Mouse (Mus musculus): ENCODE measurements around the gene Mroh8. TPM values are rescaled to one million over a fixed set of nuclear protein-coding genes. Genes with fewer than 3 reads are reported as not detected.
"Not testable (repeated sequence)": the region's sequence is repeated elsewhere in the genome, so short reads cannot be mapped to it uniquely, and the experiment has no call there.

Gene Mroh8
- polyA plus RNA-seq, 1 experiment: not detected

DNA sequence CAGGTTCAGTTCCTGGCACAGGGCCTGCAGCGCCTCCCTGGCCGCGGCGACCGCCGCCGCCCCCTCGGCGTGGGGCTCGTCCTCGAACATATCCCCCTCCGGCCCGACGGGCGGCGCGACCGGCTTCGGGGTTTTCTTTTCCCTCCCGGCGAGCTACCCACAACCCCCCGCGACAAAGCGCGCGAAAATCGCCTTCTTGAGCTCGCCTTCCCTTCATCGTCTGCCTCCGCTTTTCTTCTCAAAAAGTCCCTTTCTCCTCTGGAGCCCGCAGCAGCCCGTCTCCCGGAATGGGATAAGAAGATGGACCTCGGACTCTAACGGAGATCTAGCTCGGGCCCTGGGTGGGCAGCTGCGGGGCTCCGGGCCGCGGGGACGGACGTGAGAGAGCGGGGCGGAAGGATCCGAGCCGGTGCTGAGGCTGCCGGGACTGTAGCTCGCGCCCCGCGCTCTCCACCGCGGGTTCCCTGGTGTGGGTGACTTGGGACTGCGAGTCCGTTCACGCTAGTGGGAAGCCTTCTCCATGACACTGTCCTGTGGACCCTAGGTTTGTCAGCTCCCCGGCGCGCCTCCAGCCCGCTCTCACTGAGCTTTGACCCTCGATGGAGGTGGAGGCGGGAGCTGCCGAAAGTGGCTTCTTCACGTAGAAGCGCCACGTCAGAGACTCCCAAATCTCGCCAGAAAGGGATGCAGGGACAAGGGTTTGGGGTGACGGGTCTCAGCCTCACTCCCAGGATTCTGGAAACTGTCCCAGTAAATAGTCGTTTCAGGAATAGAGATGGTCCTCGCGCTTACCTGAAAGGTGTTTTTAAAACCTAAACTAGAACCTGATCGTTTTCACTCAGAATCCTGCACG lies 74.8 kb downstream of the Mroh8 start, which contains the start of gene Rbl1:
Rbl1 (minus strand) TSS at position 169 of the 853 bp plus-strand sequence.
- no peak for TF ChIP-seq GATA1 (IDR thresholded peaks at IDR 0.05; ENCODE audit: low read length)
- Histone ChIP-seq H3K27me3 (ENCODE audit: control insufficient read depth) (no peaks in the 10 kb centered on the region), H3K4me1 (ENCODE audit: control insufficient read depth) (peaks cover 33% of the 10 kb centered on the region), H3K36me3 (ENCODE audit: control insufficient read depth) (peaks cover 40% of the 10 kb centered on the region), H3K4me3 (replicated peaks) (peak within 1 kb of the TSS; percentile 98), H3K9me3 (ENCODE audit: control insufficient read depth, low read length) (peaks cover 2% of the 10 kb centered on the region; the same call in 1 of the 2 replicates)

DNA sequence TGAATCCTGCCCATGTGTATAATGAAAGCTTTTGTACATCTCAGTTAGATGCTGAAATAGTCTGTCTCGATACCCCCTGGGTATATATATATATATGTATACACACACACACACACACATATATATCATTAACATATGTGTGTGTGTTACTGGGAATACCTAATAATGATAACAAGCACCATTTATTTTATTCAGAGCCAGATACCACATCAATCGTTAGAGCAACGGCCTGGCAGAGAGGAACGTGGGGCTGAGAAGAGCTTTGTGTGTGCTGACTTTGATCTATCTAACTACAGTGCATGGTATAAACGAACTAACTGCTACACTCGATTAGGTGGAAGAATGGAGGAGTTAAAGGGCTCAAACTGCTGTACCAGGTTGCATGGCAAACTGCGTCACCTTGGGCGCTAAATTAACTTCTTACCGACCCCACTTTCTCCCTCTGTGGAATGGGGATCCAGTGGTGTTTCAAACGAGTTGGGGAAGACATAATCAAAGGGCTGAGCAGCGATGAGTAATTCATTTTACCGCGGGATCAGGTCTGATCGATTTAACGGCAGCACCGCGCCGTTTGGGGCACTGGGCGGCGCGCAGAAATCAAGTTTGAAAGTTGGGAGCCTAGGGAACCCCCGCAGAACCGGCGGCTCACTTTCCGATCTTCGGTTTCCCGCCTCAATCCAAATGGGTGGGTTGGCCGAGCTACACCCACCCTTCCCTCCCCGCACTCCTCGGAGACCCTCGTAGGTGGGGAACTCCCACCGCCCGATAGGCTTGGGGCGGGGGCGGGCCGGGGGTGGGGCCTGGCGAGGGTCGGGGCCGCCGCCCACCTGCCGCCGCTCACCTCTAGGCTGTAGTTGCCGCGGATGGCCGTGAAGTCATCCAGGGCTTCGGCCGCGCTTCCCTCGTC lies 75.6 kb downstream of the Mroh8 start:
- Histone ChIP-seq H3K4me1 (ENCODE audit: control insufficient read depth) (peaks cover 37% of the 10 kb centered on the region), H3K27me3 (ENCODE audit: control insufficient read depth) (no peaks in the 10 kb centered on the region; the same call in 1 of the 2 replicates), H3K36me3 (ENCODE audit: control insufficient read depth) (peaks cover 48% of the 10 kb centered on the region), H3K4me3 (replicated peaks) (peak overlapping the region; percentile 98), H3K9me3 (ENCODE audit: control insufficient read depth, low read length) (peaks cover 9% of the 10 kb centered on the region)
- no peak for TF ChIP-seq GATA1 (IDR thresholded peaks at IDR 0.05; ENCODE audit: low read length)
- TF ChIP-seq TAL1 (IDR thresholded peaks at IDR 0.05; ENCODE audit: low read length): no peak

DNA sequence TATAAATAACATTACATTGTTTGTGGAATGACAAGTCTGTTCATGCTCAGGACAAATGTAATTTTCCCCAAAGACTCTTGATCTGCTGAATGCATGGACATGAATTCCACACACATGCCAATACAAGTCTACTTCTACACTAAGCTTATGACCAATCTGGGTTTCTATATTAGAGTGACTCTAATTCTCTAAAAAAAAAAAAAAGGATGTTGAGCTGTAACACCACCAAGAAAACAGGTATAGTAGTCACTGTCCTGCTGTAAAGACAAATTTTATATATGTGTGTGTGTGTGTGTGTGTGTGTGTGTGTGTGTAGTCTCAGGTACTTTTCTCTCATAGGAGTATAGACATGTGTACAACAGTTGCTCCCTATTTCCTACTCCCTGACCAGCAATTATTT lies 76.3 kb downstream of the Mroh8 start:
- H3K9me3 ChIP-seq (ENCODE audit: control insufficient read depth, low read length): peaks cover 13% of the 10 kb centered on the region
- peaks cover 54% of the 10 kb centered on the region for H3K36me3 ChIP-seq (ENCODE audit: control insufficient read depth)
- no peaks in the 10 kb centered on the region; the same call in 1 of the 2 replicates for H3K27me3 ChIP-seq (ENCODE audit: control insufficient read depth)
- peak overlapping the region; percentile 98 for H3K4me3 ChIP-seq (replicated peaks)
- H3K4me1 ChIP-seq (ENCODE audit: control insufficient read depth): peaks cover 39% of the 10 kb centered on the region
- TF ChIP-seq GATA1 (IDR thresholded peaks at IDR 0.05; ENCODE audit: low read length) (no peak), TAL1 (IDR thresholded peaks at IDR 0.05; ENCODE audit: low read length) (no peak)

DNA sequence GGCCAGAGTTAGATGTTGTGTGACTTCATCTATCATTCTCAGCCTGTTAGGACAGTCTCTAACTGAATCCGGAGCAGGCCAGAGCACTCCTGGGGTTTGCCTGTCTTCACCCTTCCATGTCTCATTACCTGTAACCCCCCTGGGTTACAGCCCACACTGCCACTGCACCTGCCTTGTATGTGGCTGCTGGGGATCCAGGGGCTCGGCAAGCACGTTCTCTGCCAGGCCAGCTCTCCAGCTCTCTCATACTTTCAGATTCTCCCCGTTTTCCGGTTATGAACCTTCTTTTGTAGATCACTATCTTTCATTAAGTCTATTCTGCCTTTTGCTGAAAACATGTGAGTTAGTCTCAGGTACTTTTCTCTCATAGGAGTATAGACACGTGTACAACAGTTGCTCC lies 77.0 kb downstream of the Mroh8 start:
- Histone ChIP-seq H3K4me3 (replicated peaks) (peak overlapping the region; percentile 98), H3K27me3 (ENCODE audit: control insufficient read depth) (no peaks in the 10 kb centered on the region; the same call in 1 of the 2 replicates), H3K4me1 (ENCODE audit: control insufficient read depth) (peaks cover 39% of the 10 kb centered on the region), H3K9me3 (ENCODE audit: control insufficient read depth, low read length) (peaks cover 11% of the 10 kb centered on the region), H3K36me3 (ENCODE audit: control insufficient read depth) (peaks cover 61% of the 10 kb centered on the region)
- TF ChIP-seq TAL1 (IDR thresholded peaks at IDR 0.05; ENCODE audit: low read length): no peak

DNA sequence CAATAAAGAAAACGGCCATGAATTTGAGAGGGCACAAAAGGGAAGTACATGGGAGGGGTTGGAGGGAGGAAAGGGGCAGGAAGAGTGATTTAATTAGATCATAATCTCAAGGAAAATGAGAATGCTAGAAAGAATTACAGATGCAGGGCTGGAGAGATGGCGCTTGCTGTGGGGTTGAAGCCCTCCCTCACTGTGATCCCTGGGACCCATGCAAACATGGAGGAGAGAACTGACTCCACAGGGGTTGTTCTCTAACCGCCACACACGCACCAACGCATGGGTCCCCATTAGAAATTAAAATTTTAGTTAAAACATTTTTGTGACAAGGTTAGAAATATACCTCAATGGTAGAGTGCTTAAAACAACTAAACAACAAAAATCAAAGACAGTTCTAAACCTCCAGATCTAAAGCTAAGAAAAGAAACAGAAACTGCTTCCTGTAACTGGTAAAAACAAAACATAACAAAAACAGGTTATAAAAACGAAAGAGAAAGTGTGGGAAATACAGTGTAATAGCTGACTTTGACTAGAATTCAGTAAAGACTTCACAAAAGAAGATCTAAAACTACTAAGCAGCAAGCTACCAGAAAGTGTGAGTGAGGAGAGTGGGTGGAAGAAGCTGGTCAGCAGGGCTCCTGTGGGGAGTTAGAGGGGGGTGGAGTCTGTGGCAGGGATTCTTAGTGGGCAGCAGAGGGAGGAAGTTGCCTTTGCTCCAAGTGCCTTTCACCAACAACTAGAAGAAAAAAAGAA lies 78.1 kb downstream of the Mroh8 start:
- Histone ChIP-seq H3K9me3 (ENCODE audit: control insufficient read depth, low read length) (peaks cover 11% of the 10 kb centered on the region), H3K4me3 (replicated peaks) (no peak overlapping the region), H3K27me3 (ENCODE audit: control insufficient read depth) (no peaks in the 10 kb centered on the region; the same call in 1 of the 2 replicates), H3K4me1 (ENCODE audit: control insufficient read depth) (peaks cover 38% of the 10 kb centered on the region), H3K36me3 (ENCODE audit: control insufficient read depth) (peaks cover 69% of the 10 kb centered on the region)
- TF ChIP-seq TAL1 (IDR thresholded peaks at IDR 0.05; ENCODE audit: low read length): no peak
- TF ChIP-seq GATA1 (IDR thresholded peaks at IDR 0.05; ENCODE audit: low read length): no peak

DNA sequence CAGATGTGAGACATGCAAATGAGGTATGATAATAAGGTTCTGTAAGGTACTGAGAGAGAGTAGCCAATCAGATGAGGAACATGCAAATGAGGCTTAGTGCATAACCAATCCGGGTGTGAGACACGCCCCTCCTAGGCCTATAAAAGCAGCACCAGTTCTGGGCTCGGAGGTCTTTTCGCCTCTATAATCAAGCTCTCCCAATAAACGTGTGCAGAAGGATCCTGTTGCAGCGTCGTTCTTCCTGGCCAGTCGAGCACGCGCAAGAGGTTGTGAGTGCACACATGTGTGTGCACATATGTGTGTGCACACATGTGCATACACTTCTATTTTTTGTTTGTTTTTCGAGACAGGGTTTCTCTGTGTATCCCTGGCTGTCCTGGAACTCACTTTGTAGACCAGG lies 80.9 kb downstream of the Mroh8 start:
- H3K4me3 ChIP-seq (replicated peaks); H3K27me3 ChIP-seq (ENCODE audit: control insufficient read depth): not testable (repeated sequence)
- peaks cover 93% of the 10 kb centered on the region for H3K36me3 ChIP-seq (ENCODE audit: control insufficient read depth)
- H3K9me3 ChIP-seq (ENCODE audit: control insufficient read depth, low read length): peaks cover 11% of the 10 kb centered on the region
- peaks cover 25% of the 10 kb centered on the region for H3K4me1 ChIP-seq (ENCODE audit: control insufficient read depth)

DNA sequence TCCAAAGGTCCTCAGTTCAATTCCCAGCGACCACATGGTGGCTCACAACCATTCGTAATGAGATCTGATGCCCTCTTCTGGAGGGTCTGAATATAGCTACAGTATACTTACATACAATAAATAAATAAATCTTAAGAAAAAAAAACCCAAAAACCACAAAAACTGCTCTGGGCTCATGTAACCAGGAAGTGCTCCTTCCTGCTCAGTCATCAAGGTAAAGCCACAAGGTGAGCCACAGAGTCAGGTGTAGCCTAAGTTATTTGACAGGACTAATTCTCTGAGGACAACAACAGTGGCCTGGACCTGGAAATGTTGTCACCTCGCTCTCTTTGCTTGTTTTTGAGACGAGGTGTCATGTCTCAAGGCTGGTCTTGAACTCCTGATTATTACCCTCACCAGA lies 88.7 kb downstream of the Mroh8 start:
- Histone ChIP-seq H3K9me3 (ENCODE audit: control insufficient read depth, low read length) (no peaks in the 10 kb centered on the region), H3K4me1 (ENCODE audit: control insufficient read depth) (peaks cover 4% of the 10 kb centered on the region), H3K4me3 (replicated peaks) (no peak overlapping the region), H3K27me3 (ENCODE audit: control insufficient read depth) (no peaks in the 10 kb centered on the region), H3K36me3 (ENCODE audit: control insufficient read depth) (peaks cover 100% of the 10 kb centered on the region)
- TF ChIP-seq TAL1 (IDR thresholded peaks at IDR 0.05; ENCODE audit: low read length): no peak
- no peak for TF ChIP-seq GATA1 (IDR thresholded peaks at IDR 0.05; ENCODE audit: low read length)

DNA sequence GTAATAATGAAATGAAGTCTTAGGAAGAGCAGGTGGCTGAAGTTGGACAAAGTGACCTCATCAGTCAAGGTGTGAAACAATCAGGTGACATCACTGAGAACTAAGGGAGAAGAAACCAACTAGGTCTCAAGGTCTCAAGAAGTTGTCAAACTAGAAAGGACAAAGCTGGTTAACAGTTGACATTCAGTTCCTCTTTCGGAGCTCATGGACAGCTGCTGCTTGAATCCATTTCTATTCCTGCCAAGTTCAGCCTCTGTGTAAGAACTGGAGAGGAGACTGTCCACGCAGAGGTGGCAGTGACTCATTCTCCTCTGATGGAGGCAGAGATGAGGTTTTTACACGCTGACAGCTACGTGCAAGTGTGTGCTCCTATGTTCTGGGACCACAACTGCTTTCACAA lies 92.1 kb downstream of the Mroh8 start:
- no peaks in the 10 kb centered on the region for H3K9me3 ChIP-seq (ENCODE audit: control insufficient read depth, low read length)
- H3K4me3 ChIP-seq (replicated peaks): no peak overlapping the region
- TF ChIP-seq GATA1 (IDR thresholded peaks at IDR 0.05; ENCODE audit: low read length): no peak
- TF ChIP-seq TAL1 (IDR thresholded peaks at IDR 0.05; ENCODE audit: low read length): no peak
- peaks cover 17% of the 10 kb centered on the region for H3K4me1 ChIP-seq (ENCODE audit: control insufficient read depth)
- H3K36me3 ChIP-seq (ENCODE audit: control insufficient read depth): peaks cover 100% of the 10 kb centered on the region
- no peaks in the 10 kb centered on the region for H3K27me3 ChIP-seq (ENCODE audit: control insufficient read depth)

Measured in erythroblast, embryonic 14.5 days (primary cell).